Mouse (Mus musculus) small intestine, adult 2 months (tissue): ENCODE measurements around the gene Tns1.

Source experiments
- CTCF ChIP-seq: fragments of 200-500 bp; IDR thresholded peaks from 2 replicates; pipeline ENCODE4 v1.5.1; 2012; ENCODE audit warnings: low read depth, mild to moderate bottlenecking, control low read depth, inconsistent platforms, low read length, moderate library complexity, mixed read lengths; ENCODE audit not compliant: insufficient replicate concordance, insufficient read length; ENCODE audit errors: extremely low read depth
- POLR2A ChIP-seq: fragments of 200-500 bp; IDR thresholded peaks from 2 replicates; pipeline ENCODE4 v1.6.1; 2012; ENCODE audit warnings: low read depth, mild to moderate bottlenecking, control low read depth, inconsistent platforms, low read length, moderate library complexity

- TF ChIP-seq CTCF (no peak), POLR2A (no peak)
Measured at GRCm38 (mm10) chr1:74059552-74059951, 64.7 kb downstream of the Tns1 start.
